Mouse (Mus musculus): ENCODE data around the gene Trpc7.

DNA sequence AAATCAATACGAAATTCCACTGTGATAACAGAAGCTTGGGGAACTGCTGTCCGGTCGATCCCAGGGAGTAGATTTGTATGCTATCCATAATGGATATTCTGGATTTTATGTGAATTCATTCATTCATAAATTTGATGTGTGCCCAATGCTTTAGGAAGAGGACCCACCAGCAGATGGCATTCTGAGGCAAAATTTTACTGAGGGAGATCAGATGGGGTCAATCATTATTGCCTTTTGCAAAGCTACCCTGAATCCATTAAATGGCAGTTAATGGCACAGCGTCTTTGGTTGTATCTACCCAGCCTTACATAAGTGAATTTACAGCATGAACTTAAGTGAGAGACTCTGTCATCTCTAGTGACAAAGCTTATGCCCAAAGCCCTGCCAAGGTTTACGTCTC is 1.2 kb downstream of the Trpc7 start:
- TF ChIP-seq CTCF (IDR thresholded peaks at IDR 0.05; ENCODE audit: low read depth, low read length) (no peak), POLR2A (IDR thresholded peaks at IDR 0.05; ENCODE audit: extremely low read depth, insufficient read depth, low read length) (no peak)

All from liver, adult 2 months (tissue).